ENCODE assay signal across 8 mouse cellular contexts in genomic region chr11:103132576-103133455, GRCm38 (mm10). TPM values are rescaled to one million over a fixed set of nuclear protein-coding genes. Genes with fewer than 3 reads are reported as not detected.
DNase-seq lines count a peak whose midpoint lies in the region; ATAC-seq lines count a peak whose summit lies in the region.

No protein-coding gene starts in this region.

- peak; percentile 99 to 100 for DNase-seq in adrenal gland, adult (ENCODE audit: inconsistent age in 2 of 2, low spot score in 1 of 2)
- peak; percentile 99 for DNase-seq in embryo, embryonic 10.5 days (ENCODE audit: low spot score)
- peak; percentile 100 for DNase-seq in gastrocnemius, postnatal 14 days
- DNase-seq in left cerebral cortex, postnatal 10 days (ENCODE audit: extremely low spot score in 1 of 2, low spot score in 2 of 2): peak; percentile 100
- peak; percentile 98 for DNase-seq in right cerebral cortex, postnatal 25 days
- peak; percentile 99 to 100 for DNase-seq in urinary bladder, postnatal 4 days (ENCODE audit: low spot score in 2 of 2)

- peak; percentile 95 for ATAC-seq in inflammation-experienced regulatory T-cells, adult 6 months
- peak; percentile 83 for ATAC-seq in megakaryocyte-erythroid progenitor cell, adult 5-6 weeks (replicated peaks; ENCODE audit: low FRiP score, low TSS enrichment, poor library complexity, severe bottlenecking)

- intact Hi-C loops in gastrocnemius, postnatal 14 days (cut with DNase I; ENCODE audit: low total_unique reads): no loop called here
- intact Hi-C loops in left cerebral cortex, postnatal 10 days (cut with DNase I): loop anchor here (2.0 kb wide), 1 partner anchor 16 kb away; the partner anchor contains the start of gene Hexim1

RNA-seq across cellular contexts. Expression of gene Hexim2, which starts 0.6 kb away (rescaled TPM):
- 1 to 10 TPM; 2.7 to 3.8 TPM for total RNA-seq in gastrocnemius, postnatal 14 days (2021)
- polyA plus RNA-seq in inflammation-experienced regulatory T-cells, adult 6 months (2017; shearing (Covaris generic)): 1 to 10 TPM in 2 of 3 experiments, under 1 TPM in 1; 0.44 to 2.1 (median 2.0) TPM
- total RNA-seq in left cerebral cortex, postnatal 10 days (2021): 10 to 100 TPM; 20.1 to 20.7 TPM
- total RNA-seq in megakaryocyte-erythroid progenitor cell, adult 5-6 weeks (2014; fragmentation: Nextera tagmentation): 4.1 and 12.1 TPM in 2 replicates
- total RNA-seq in megakaryocyte-erythroid progenitor cell, adult 5-6 weeks (2017): 1.6 and 7.8 TPM in 2 replicates

RNA-seq across cellular contexts. Expression of gene Hexim1, which starts 16.8 kb away (rescaled TPM):
- 10 to 100 TPM; 20.7 to 21.5 TPM for total RNA-seq in gastrocnemius, postnatal 14 days (2021)
- 1 to 10 TPM; 3.0 to 3.7 (median 3.5) TPM for polyA plus RNA-seq in inflammation-experienced regulatory T-cells, adult 6 months (2017; shearing (Covaris generic))
- total RNA-seq in left cerebral cortex, postnatal 10 days (2021): 10 to 100 TPM; 31.8 to 33.9 TPM
- 10.5 and 15.5 TPM in 2 replicates for total RNA-seq in megakaryocyte-erythroid progenitor cell, adult 5-6 weeks (2014; fragmentation: Nextera tagmentation)
- 22.8 and 32.0 TPM in 2 replicates for total RNA-seq in megakaryocyte-erythroid progenitor cell, adult 5-6 weeks (2017)

RNA-seq across cellular contexts. Expression of gene Acbd4, which starts 31.3 kb away (rescaled TPM):
- total RNA-seq in gastrocnemius, postnatal 14 days (2021): 10 to 100 TPM; 30.0 to 35.7 TPM
- 10 to 100 TPM; 21.5 to 28.5 (median 25.4) TPM for polyA plus RNA-seq in inflammation-experienced regulatory T-cells, adult 6 months (2017; shearing (Covaris generic))
- total RNA-seq in left cerebral cortex, postnatal 10 days (2021): 10 to 100 TPM; 70.0 to 80.0 TPM
- 6.8 and 15.5 TPM in 2 replicates for total RNA-seq in megakaryocyte-erythroid progenitor cell, adult 5-6 weeks (2014; fragmentation: Nextera tagmentation)
- total RNA-seq in megakaryocyte-erythroid progenitor cell, adult 5-6 weeks (2017): 10.8 and 11.4 TPM in 2 replicates

RNA-seq across cellular contexts. Expression of gene Plcd3, which starts 31.4 kb away (rescaled TPM):
- 1 to 10 TPM; 4.5 TPM for total RNA-seq in gastrocnemius, postnatal 14 days (2021)
- polyA plus RNA-seq in inflammation-experienced regulatory T-cells, adult 6 months (2017; shearing (Covaris generic)): not detected
- total RNA-seq in left cerebral cortex, postnatal 10 days (2021): 10 to 100 TPM; 15.1 to 16.4 TPM
- not detected in 2 replicates for total RNA-seq in megakaryocyte-erythroid progenitor cell, adult 5-6 weeks (2014; fragmentation: Nextera tagmentation)
- total RNA-seq in megakaryocyte-erythroid progenitor cell, adult 5-6 weeks (2017): not detected in 2 replicates

RNA-seq across cellular contexts. Expression of gene Fmnl1, which starts 38.1 kb away (rescaled TPM):
- total RNA-seq in gastrocnemius, postnatal 14 days (2021): 1 to 10 TPM; 6.7 to 7.3 TPM
- polyA plus RNA-seq in inflammation-experienced regulatory T-cells, adult 6 months (2017; shearing (Covaris generic)): 10 to 100 TPM; 52.9 to 64.4 (median 60.6) TPM
- 10 to 100 TPM; 79.5 to 80.7 TPM for total RNA-seq in left cerebral cortex, postnatal 10 days (2021)
- total RNA-seq in megakaryocyte-erythroid progenitor cell, adult 5-6 weeks (2014; fragmentation: Nextera tagmentation): 32.2 and 35.9 TPM in 2 replicates
- 7.4 and 9.7 TPM in 2 replicates for total RNA-seq in megakaryocyte-erythroid progenitor cell, adult 5-6 weeks (2017)

Comparison
In these comparisons a context has a peak if more than half of its experiments do, and no peak if none do; other contexts are left out.
1. Peak in every context shown above with its lines: DNase-seq and ATAC-seq.